9 mouse cellular contexts compared by ENCODE assay signal in the genomic region with DNA sequence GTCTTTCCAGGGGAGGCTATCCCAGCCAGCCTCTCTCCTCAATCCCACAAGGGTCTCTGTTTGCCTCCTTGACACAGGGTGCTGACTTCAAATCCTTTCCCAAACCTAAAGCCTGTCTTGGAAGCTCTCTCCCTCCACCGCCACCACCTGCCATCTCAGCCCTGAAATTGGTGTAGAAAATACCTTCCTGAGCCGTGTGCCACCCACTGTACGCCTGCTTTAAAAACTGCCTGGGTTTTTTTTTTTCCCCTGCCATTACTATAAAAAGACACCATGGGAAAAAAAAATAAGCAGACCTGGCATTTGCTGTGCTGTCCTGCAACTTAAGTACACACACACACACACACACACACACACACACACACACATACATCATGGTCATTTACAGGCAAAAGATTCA. TPM values are rescaled to one million over a fixed set of nuclear protein-coding genes. Genes with fewer than 3 reads are reported as not detected.
DNase-seq lines count a peak whose midpoint lies in the region; ATAC-seq and TF ChIP-seq lines count a peak whose summit lies in the region.
"Had no signal": no experiment of that assay in that cellular context is flagged by ENCODE, and none has a peak within 500 bp of the region (broad histone marks: within the 10 kb centered on the region; RNA-seq: fewer than 3 reads in every experiment).

No protein-coding gene starts in this region.

- peak overlapping the region; percentile 59 for H3K4me3 ChIP-seq in kidney, embryonic 16.5 days (ENCODE audit: low read length)
- peak overlapping the region; percentile 18 for H3K4me3 ChIP-seq in cortical plate, adult 2 months (ENCODE audit: insufficient read depth, low read length)
- no peak overlapping the region for H3K4me3 ChIP-seq in forebrain, embryonic 12.5 days (replicated peaks)
- no peak overlapping the region; the same call in none of the 2 replicates for H3K4me3 ChIP-seq in liver, embryonic 11.5 days (ENCODE audit: low read depth, low read length)

- peaks cover 80% of the 10 kb centered on the region for H3K4me1 ChIP-seq in kidney, embryonic 16.5 days (ENCODE audit: insufficient read depth, low read length)
- peaks cover 14% of the 10 kb centered on the region for H3K4me1 ChIP-seq in cortical plate, adult 2 months (ENCODE audit: control insufficient read depth, insufficient read depth, low read length)
- peaks cover 46% of the 10 kb centered on the region for H3K4me1 ChIP-seq in forebrain, embryonic 12.5 days
- peaks cover 48% of the 10 kb centered on the region for H3K4me1 ChIP-seq in liver, embryonic 11.5 days (replicated peaks; ENCODE audit: control insufficient read depth, insufficient read depth, low read length)

- no peaks in the 10 kb centered on the region for H3K9me3 ChIP-seq in kidney, embryonic 16.5 days (ENCODE audit: low read length)
- H3K9me3 ChIP-seq in forebrain, embryonic 12.5 days = no peaks in the 10 kb centered on the region
- no peaks in the 10 kb centered on the region for H3K9me3 ChIP-seq in liver, embryonic 11.5 days (ENCODE audit: control insufficient read depth, low read length)

- no peak overlapping the region for H3K27ac ChIP-seq in kidney, embryonic 16.5 days (ENCODE audit: low read length)
- peak overlapping the region; percentile 93 for H3K27ac ChIP-seq in cortical plate, adult 2 months (ENCODE audit: insufficient read depth, low read length)
- H3K27ac ChIP-seq in forebrain, embryonic 12.5 days = no peak overlapping the region
- no peak overlapping the region for H3K27ac ChIP-seq in liver, embryonic 11.5 days (ENCODE audit: low read depth, low read length)

- H3K36me3 ChIP-seq in kidney, embryonic 16.5 days (ENCODE audit: insufficient read depth, low read length) = no peaks in the 10 kb centered on the region
- H3K36me3 ChIP-seq in forebrain, embryonic 12.5 days (replicated peaks) = no peaks in the 10 kb centered on the region
- H3K36me3 ChIP-seq in liver, embryonic 11.5 days (ENCODE audit: control insufficient read depth, insufficient read depth, low read length) = 0 out of 2 replicates have a peak, but pooled peaks cover 2% of the 10 kb centered on the region

- peak overlapping the region; percentile 73 for H3K4me2 ChIP-seq in kidney, embryonic 16.5 days (replicated peaks; ENCODE audit: low read depth, low read length)
- 0 out of 2 replicates have a peak overlapping the region, but pooled peaks have one; percentile 1 for H3K4me2 ChIP-seq in forebrain, embryonic 12.5 days
- H3K4me2 ChIP-seq in liver, embryonic 11.5 days = peak overlapping the region; percentile 98

- no peak for ATAC-seq in kidney, embryonic 16.5 days (ENCODE audit: low FRiP score, low TSS enrichment)
- no peak for ATAC-seq in forebrain, embryonic 12.5 days (ENCODE audit: low FRiP score)
- no peak for ATAC-seq in liver, embryonic 11.5 days (replicated peaks; ENCODE audit: low FRiP score)
- no peak for ATAC-seq in cerebellum, adult (ENCODE audit: insufficient number of reproducible peaks, low FRiP score, low TSS enrichment)

- WGBS in kidney, embryonic 16.5 days = 78% methylated on average over 3 of the region's 3 CpGs
- 78% methylated on average over 3 of the region's 3 CpGs for WGBS in forebrain, embryonic 12.5 days
- 82% methylated on average over 3 of the region's 3 CpGs for WGBS in liver, embryonic 11.5 days

- 0 out of 2 replicates have a peak, but pooled peaks cover 10% of the 10 kb centered on the region for H3K27me3 ChIP-seq in kidney, embryonic 16.5 days (ENCODE audit: insufficient read depth, low read length)
- H3K27me3 ChIP-seq in forebrain, embryonic 12.5 days = peaks cover 56% of the 10 kb centered on the region
- H3K27me3 ChIP-seq in liver, embryonic 11.5 days (replicated peaks; ENCODE audit: control insufficient read depth, insufficient read depth, low read length) = peaks cover 38% of the 10 kb centered on the region

- DNase-seq in kidney, postnatal 14 days = no peak
- no peak for DNase-seq in liver, embryonic 11.5 days (ENCODE audit: low spot score)
- DNase-seq in right cerebral cortex, adult 18-20 months = no peak
- DNase-seq: kidney, postnatal 10 days; lung, postnatal 14 days had no signal

- no peak for TF ChIP-seq CTCF in cortical plate, adult 2 months (IDR thresholded peaks at IDR 0.05; ENCODE audit: extremely low read depth, insufficient read depth, low read length)

- no peak overlapping the region; the same call in 1 of the 2 replicates for H3K9ac ChIP-seq in kidney, embryonic 16.5 days (replicated peaks; ENCODE audit: low read length)
- no peak overlapping the region for H3K9ac ChIP-seq in forebrain, embryonic 12.5 days
- no peak overlapping the region for H3K9ac ChIP-seq in liver, embryonic 11.5 days (ENCODE audit: low read depth, low read length)

- no peak for TF ChIP-seq POLR2A in cortical plate, adult 2 months (IDR thresholded peaks at IDR 0.05; ENCODE audit: extremely low read depth, insufficient read depth, low read length)

RNA-seq across cellular contexts. Expression of gene Plxnd1, which starts 4.7 kb away (rescaled TPM):
- polyA plus RNA-seq in kidney, embryonic 16.5 days (2015; fragmentation: Nextera tagmentation; extraction: Ambion mirVana) = 55.5 and 62.4 TPM in 2 replicates
- 103 and 115 TPM in 2 replicates for polyA plus RNA-seq in cortical plate, adult 2 months (2012; rRNA removed)
- polyA plus RNA-seq in forebrain, embryonic 12.5 days (2016; fragmentation: Nextera tagmentation; extraction: Ambion mirVana) = 18.8 and 19.2 TPM in 2 replicates
- polyA plus RNA-seq in liver, embryonic 11.5 days (2014; fragmentation: Nextera tagmentation; extraction: Ambion mirVana) = 25.6 and 27.8 TPM in 2 replicates

RNA-seq across cellular contexts. Expression of gene H1foo, which starts 45.3 kb away (rescaled TPM):
- polyA plus RNA-seq in kidney, embryonic 16.5 days (2015; fragmentation: Nextera tagmentation; extraction: Ambion mirVana) = not detected in 2 replicates
- polyA plus RNA-seq in cortical plate, adult 2 months (2012; rRNA removed) = not detected in 2 replicates
- not detected in 2 replicates for polyA plus RNA-seq in forebrain, embryonic 12.5 days (2016; fragmentation: Nextera tagmentation; extraction: Ambion mirVana)
- not detected in 2 replicates for polyA plus RNA-seq in liver, embryonic 11.5 days (2014; fragmentation: Nextera tagmentation; extraction: Ambion mirVana)

RNA-seq across cellular contexts. Expression of gene Rho, which starts 58.5 kb away (rescaled TPM):
- polyA plus RNA-seq in kidney, embryonic 16.5 days (2015; fragmentation: Nextera tagmentation; extraction: Ambion mirVana) = 0.16 and 0.37 TPM in 2 replicates
- 0.84 and 0.91 TPM in 2 replicates for polyA plus RNA-seq in cortical plate, adult 2 months (2012; rRNA removed)
- polyA plus RNA-seq in forebrain, embryonic 12.5 days (2016; fragmentation: Nextera tagmentation; extraction: Ambion mirVana) = 0.43 TPM in 1 of 2 replicates, not detected in the other
- polyA plus RNA-seq in liver, embryonic 11.5 days (2014; fragmentation: Nextera tagmentation; extraction: Ambion mirVana) = 0.06 TPM in 1 of 2 replicates, not detected in the other

Comparison
In these comparisons a context has a peak if more than half of its experiments do, and no peak if none do; other contexts are left out.
1. H3K4me2 ChIP-seq: peak in every context shown above with its lines; median percentile 98 in liver, embryonic 11.5 days; 73 in kidney, embryonic 16.5 days; 1 in forebrain, embryonic 12.5 days.
2. H3K4me3 ChIP-seq: peak in kidney, embryonic 16.5 days (single experiment) and cortical plate, adult 2 months (single experiment); none in forebrain, embryonic 12.5 days (single experiment) and liver, embryonic 11.5 days (single experiment).